Mouse (Mus musculus) olfactory bulb, adult 2 months (tissue): ENCODE results near the gene Cklf.

Experiments
- CTCF ChIP-seq: fragments of 200-500 bp; IDR thresholded peaks from 2 replicates; pipeline ENCODE4 v1.5.1; 2012; ENCODE audit warnings: low read depth, mild to moderate bottlenecking, low read length, moderate library complexity; ENCODE audit not compliant: insufficient read depth
- POLR2A ChIP-seq: fragments of 200-500 bp; IDR thresholded peaks from 2 replicates; pipeline ENCODE4 v1.6.1; 2012; ENCODE audit warnings: mild to moderate bottlenecking, low read depth, low read length, moderate library complexity; ENCODE audit not compliant: insufficient read depth

DNA sequence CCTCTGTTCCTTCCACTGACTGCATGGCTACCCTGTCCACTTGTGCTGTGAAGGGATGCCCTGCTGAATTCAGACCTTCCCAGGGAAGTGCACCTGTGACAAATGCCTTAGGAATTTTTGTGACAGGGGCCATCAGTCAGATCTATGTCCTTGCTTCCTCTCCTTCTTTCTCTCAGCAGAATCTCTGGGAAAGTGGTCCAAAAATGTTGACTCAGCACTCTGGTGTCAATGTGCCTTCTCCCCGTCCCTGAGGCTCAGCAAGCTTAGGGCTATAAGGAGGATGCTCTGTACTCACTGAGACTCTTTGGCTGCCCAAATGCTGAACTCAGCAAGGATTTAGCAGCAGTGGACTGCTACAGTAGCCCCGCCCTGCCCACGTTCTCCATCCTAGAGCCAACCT, 49.0 kb upstream of the Cklf start:
- TF ChIP-seq CTCF (no peak), POLR2A (no peak)
